Mouse (Mus musculus): Measurements from ENCODE around the gene Cyth2.

Gene Cyth2

GRCm38 (mm10) chr7:45784524-45785372 lies 29.6 kb downstream of the Cyth2 start, which contains the start of gene Sult2b1:
Gene Sult2b1, minus strand, starts transcription at chr7:45784669.
- DNase-seq = no peak

GRCm38 (mm10) chr7:45783511-45784091 lies 30.8 kb downstream of the Cyth2 start, which contains the start of gene Lmtk3:
Gene Lmtk3, plus strand, starts transcription at chr7:45783738.
- DNase-seq = peak; percentile 70

- DNase-seq = no peak
Observed at GRCm38 (mm10) chr7:45782271-45782670, 32.1 kb downstream of the Cyth2 start.

- peak; percentile 78 for DNase-seq
Observed at GRCm38 (mm10) chr7:45779081-45779641, 35.2 kb downstream of the Cyth2 start.

- no peak for DNase-seq
Observed at GRCm38 (mm10) chr7:45775237-45775636, 39.1 kb downstream of the Cyth2 start.

- DNase-seq = no peak
Observed at GRCm38 (mm10) chr7:45771101-45771500, 43.3 kb downstream of the Cyth2 start.

GRCm38 (mm10) chr7:45770427-45771082 lies 43.8 kb downstream of the Cyth2 start:
- DNase-seq = no peak

GRCm38 (mm10) chr7:45767500-45767899 lies 46.9 kb downstream of the Cyth2 start:
- no peak for DNase-seq

- no peak for DNase-seq
Observed at GRCm38 (mm10) chr7:45766764-45767163, 47.6 kb downstream of the Cyth2 start.

- DNase-seq = no peak
Observed at GRCm38 (mm10) chr7:45765995-45766394, 48.4 kb downstream of the Cyth2 start.

GRCm38 (mm10) chr7:45760151-45760550 lies 54.2 kb downstream of the Cyth2 start:
- DNase-seq = peak; percentile 57

GRCm38 (mm10) chr7:45759400-45759799 lies 55.0 kb downstream of the Cyth2 start:
- peak; percentile 79 for DNase-seq
